Mouse (Mus musculus) embryonic facial prominence, embryonic 14.5 days (tissue): ENCODE results near the gene Itgam. TPM values are rescaled to one million over a fixed set of nuclear protein-coding genes. Genes with fewer than 3 reads are reported as not detected.
A peak's percentile ranks its signal among the peaks of the same experiment; 100 is the strongest.

Experiments used
- ATAC-seq: fragments of 200-750 bp; cut with Nextera tagmentation; 2 replicates; pipeline ENCODE4 v1.8.0; 2017; ENCODE audit warnings: low read depth, moderate number of reproducible peaks, moderate TSS enrichment
- DNase-seq: peaks from one replicate; pipeline ENCODE4 v3.0.0-alpha.2; 2015; ENCODE audit warnings: low spot score
- H3K27ac ChIP-seq: fragments of 300-500 bp; sonication (generic); replicated peaks from 2 replicates; pipeline ENCODE4 v1.5.1; 2014; ENCODE audit warnings: low read depth, mild to moderate bottlenecking, low read length, moderate library complexity
- H3K27me3 ChIP-seq: fragments of 300-500 bp; sonication (generic); replicated peaks from 2 replicates; pipeline ENCODE4 v1.6.1; 2014; ENCODE audit warnings: low read length; ENCODE audit not compliant: control insufficient read depth, insufficient read depth
- H3K36me3 ChIP-seq: fragments of 300-500 bp; sonication (generic); 2 replicates; pipeline ENCODE4 v1.6.1; 2014; ENCODE audit warnings: low read length, mixed read lengths; ENCODE audit not compliant: control insufficient read depth, insufficient read depth
- H3K4me1 ChIP-seq: fragments of 300-500 bp; sonication (generic); 2 replicates; pipeline ENCODE4 v1.6.1; 2014; ENCODE audit warnings: antibody characterized with exemption, low read length; ENCODE audit not compliant: control insufficient read depth, insufficient read depth
- H3K4me2 ChIP-seq: fragments of 300-500 bp; sonication (generic); 2 replicates; pipeline ENCODE4 v1.6.1; 2014; ENCODE audit warnings: low read depth, mild to moderate bottlenecking, low read length, moderate library complexity, mixed read lengths
- H3K4me3 ChIP-seq: fragments of 300-500 bp; sonication (generic); 2 replicates; pipeline ENCODE4 v1.5.1; 2014; ENCODE audit warnings: low read depth, mild to moderate bottlenecking, low read length
- H3K9ac ChIP-seq: fragments of 300-500 bp; sonication (generic); 2 replicates; pipeline ENCODE4 v1.6.1; 2014; ENCODE audit warnings: low read depth, mild to moderate bottlenecking, low read length, moderate library complexity, mixed read lengths
- H3K9me3 ChIP-seq: fragments of 300-500 bp; sonication (generic); 2 replicates; pipeline ENCODE4 v1.6.1; 2016; ENCODE audit warnings: low read length; ENCODE audit not compliant: control insufficient read depth
- WGBS: fragments of 180-500 bp; shearing (Covaris S2); extraction: QIAGEN DNeasy Blood & Tissue Kit; methylation state at CpG from one replicate; pipeline ENCODE4 v1.1.7; 2014; 5-methylcytosine and 5-hydroxymethylcytosine counted together
- polyA plus RNA-seq: library from polyadenylated mRNA; unstranded; fragments of >200 nt; fragmentation: Nextera tagmentation; extraction: Ambion mirVana; gene quantifications from 2 replicates; pipeline ENCODE4 v1.2.1, GENCODE M21; 2014

Itgam gene
- polyA plus RNA-seq, 1 experiment from 2014 or later = 1.0 TPM

- 47% methylated on average over 4 of the region's 4 CpGs for WGBS
Observed at GRCm38 (mm10) chr7:128105246-128105645, 42.8 kb downstream of the Itgam start.

GRCm38 (mm10) chr7:128107462-128107861 is 45.0 kb downstream of the Itgam start:
- DNase-seq = no peak
- Histone ChIP-seq H3K4me2 (no peak overlapping the region), H3K9ac (no peak overlapping the region), H3K36me3 (no peaks in the 10 kb centered on the region), H3K9me3 (no peaks in the 10 kb centered on the region), H3K27ac (no peak overlapping the region), H3K4me3 (no peak overlapping the region), H3K27me3 (no peaks in the 10 kb centered on the region), H3K4me1 (no peaks in the 10 kb centered on the region)
- WGBS = 87% methylated on average over 7 of the region's 7 CpGs
- ATAC-seq = no peak

More at GRCm38 (mm10) chr7:128105246-128105645, 42.8 kb downstream of the Itgam start:
- H3K4me2 ChIP-seq = no peak overlapping the region
- no peak overlapping the region for H3K9ac ChIP-seq
- no peak for ATAC-seq
- peak; percentile 18 for DNase-seq
- no peaks in the 10 kb centered on the region for H3K9me3 ChIP-seq
- H3K27me3 ChIP-seq = no peaks in the 10 kb centered on the region
- H3K4me3 ChIP-seq = no peak overlapping the region
- no peaks in the 10 kb centered on the region for H3K4me1 ChIP-seq
- no peaks in the 10 kb centered on the region for H3K36me3 ChIP-seq
- no peak overlapping the region for H3K27ac ChIP-seq

- DNase-seq (no peak), ATAC-seq (no peak)
- Histone ChIP-seq H3K27ac (no peak overlapping the region), H3K9ac (no peak overlapping the region), H3K4me3 (no peak overlapping the region), H3K36me3 (no peaks in the 10 kb centered on the region), H3K27me3 (no peaks in the 10 kb centered on the region), H3K4me2 (no peak overlapping the region), H3K9me3 (no peaks in the 10 kb centered on the region), H3K4me1 (no peaks in the 10 kb centered on the region)
- WGBS = 68% methylated on average over 2 of the region's 2 CpGs
Observed at GRCm38 (mm10) chr7:128110314-128110713, 47.9 kb downstream of the Itgam start.

- Histone ChIP-seq H3K4me3 (no peak overlapping the region), H3K4me1 (no peaks in the 10 kb centered on the region), H3K9me3 (no peaks in the 10 kb centered on the region), H3K9ac (no peak overlapping the region), H3K27me3 (no peaks in the 10 kb centered on the region), H3K27ac (no peak overlapping the region), H3K36me3 (no peaks in the 10 kb centered on the region), H3K4me2 (no peak overlapping the region)
- ATAC-seq (no peak), DNase-seq (no peak)
- WGBS = 88% methylated on average over 11 of the region's 11 CpGs
Observed at GRCm38 (mm10) chr7:128112131-128112530, 49.7 kb downstream of the Itgam start.

- ATAC-seq (no peak), DNase-seq (no peak)
- no peak overlapping the region for H3K4me3 ChIP-seq
- H3K36me3 ChIP-seq = no peaks in the 10 kb centered on the region
- no peaks in the 10 kb centered on the region for H3K27me3 ChIP-seq
- no peak overlapping the region for H3K4me2 ChIP-seq
- no peaks in the 10 kb centered on the region for H3K9me3 ChIP-seq
- no peak overlapping the region for H3K27ac ChIP-seq
- H3K4me1 ChIP-seq = no peaks in the 10 kb centered on the region
- no peak overlapping the region for H3K9ac ChIP-seq
- 87% methylated on average over 11 of the region's 11 CpGs for WGBS
Observed at GRCm38 (mm10) chr7:128114371-128115105, 52.1 kb downstream of the Itgam start.

GRCm38 (mm10) chr7:128115211-128115958 is 52.9 kb downstream of the Itgam start:
- DNase-seq = no peak

GRCm38 (mm10) chr7:128116396-128116795 is 54.0 kb downstream of the Itgam start:
- no peaks in the 10 kb centered on the region for H3K27me3 ChIP-seq
- H3K4me1 ChIP-seq = no peaks in the 10 kb centered on the region
- DNase-seq (no peak), ATAC-seq (no peak)
- no peak overlapping the region for H3K27ac ChIP-seq
- H3K36me3 ChIP-seq = no peaks in the 10 kb centered on the region
- no peak overlapping the region for H3K9ac ChIP-seq
- no peak overlapping the region for H3K4me2 ChIP-seq
- H3K9me3 ChIP-seq = no peaks in the 10 kb centered on the region
- 95% methylated on average over 5 of the region's 5 CpGs for WGBS
- no peak overlapping the region for H3K4me3 ChIP-seq

More at GRCm38 (mm10) chr7:128115211-128115958, 52.9 kb downstream of the Itgam start:
- 81% methylated on average over 5 of the region's 5 CpGs for WGBS
- H3K4me3 ChIP-seq = no peak overlapping the region
- H3K27ac ChIP-seq = no peak overlapping the region
- no peak for ATAC-seq
- H3K9ac ChIP-seq = no peak overlapping the region
- H3K9me3 ChIP-seq = no peaks in the 10 kb centered on the region
- no peaks in the 10 kb centered on the region for H3K4me1 ChIP-seq
- no peaks in the 10 kb centered on the region for H3K36me3 ChIP-seq
- H3K4me2 ChIP-seq = no peak overlapping the region
- H3K27me3 ChIP-seq = no peaks in the 10 kb centered on the region

- no peaks in the 10 kb centered on the region for H3K9me3 ChIP-seq
- no peaks in the 10 kb centered on the region for H3K27me3 ChIP-seq
- DNase-seq (no peak), ATAC-seq (no peak)
- no peaks in the 10 kb centered on the region for H3K36me3 ChIP-seq
- no peaks in the 10 kb centered on the region for H3K4me1 ChIP-seq
- H3K4me2 ChIP-seq = no peak overlapping the region
- H3K4me3 ChIP-seq = no peak overlapping the region
- no peak overlapping the region for H3K27ac ChIP-seq
- 82% methylated on average over 6 of the region's 6 CpGs for WGBS
- H3K9ac ChIP-seq = no peak overlapping the region
Observed at GRCm38 (mm10) chr7:128119726-128120490, 57.5 kb downstream of the Itgam start.
